Mouse (Mus musculus) adrenal gland, postnatal 4 days (tissue): Measurements from ENCODE around the gene Pacs2. TPM values are rescaled to one million over a fixed set of nuclear protein-coding genes. Genes with fewer than 3 reads are reported as not detected.

Source experiments
- DNase-seq, 2 experiments: peaks; one replicate each; pipeline ENCODE4 v3.0.0; 2021 to 2022; ENCODE audit warnings: low spot score in 2 of 2, mixed read lengths in 2 of 2
- microRNA-seq: library from miRNA; unstranded; fragments of <30 nt; microRNA quantifications from one replicate; pipeline ENCODE4 v1.2.0, GENCODE M21; 2021
- total RNA-seq, 2 experiments: library from RNA; stranded (reverse); gene quantifications; 2 replicates each; pipeline ENCODE4 v1.2.3; 2021

The Pacs2 gene
- total RNA-seq, 2 experiments from 2014 or later = 46.0 to 50.4 TPM

- peak in 1 of 2 experiments; percentile 66 for DNase-seq
Measured at GRCm38 (mm10) chr12:113119516-113120410, 105.5 kb downstream of the Pacs2 start.

Small RNA genes lying within 50 kb of the gene (microRNA-seq; reads per million reads assigned to microRNA genes)
- gene Gm44471 = not detected

Other genes with a start within 250 kb of the Pacs2 start
- 10 to 100 TPM in 1 of 2 experiments, 1 to 10 TPM in 1; 9.8 to 12.0 TPM for gene Ahnak2, start 211.9 kb upstream of the Pacs2 start, total RNA-seq
- gene Clba1, start 205.6 kb upstream of the Pacs2 start, total RNA-seq = 1 to 10 TPM; 8.2 to 10.0 TPM
- gene Cdca4, start 185.1 kb upstream of the Pacs2 start, total RNA-seq = 10 to 100 TPM; 31.1 to 32.5 TPM
- gene Gpr132, start 146.3 kb upstream of the Pacs2 start, total RNA-seq = under 1 TPM; 0.20 to 0.39 TPM
- 10 to 100 TPM; 15.2 to 18.3 TPM for gene Jag2, start 84.7 kb upstream of the Pacs2 start, total RNA-seq
- 10 to 100 TPM; 42.1 to 46.3 TPM for gene Nudt14, start 72.4 kb upstream of the Pacs2 start, total RNA-seq
- 10 to 100 TPM; 27.1 to 29.2 TPM for gene Btbd6, start 38.0 kb upstream of the Pacs2 start, total RNA-seq
- gene Brf1, start 13.8 kb upstream of the Pacs2 start, total RNA-seq = 10 to 100 TPM; 81.9 to 82.9 TPM
- gene Tex22, start 60.0 kb downstream of the Pacs2 start, total RNA-seq = under 1 TPM; 0.73 TPM
- gene Mta1, start 83.8 kb downstream of the Pacs2 start, total RNA-seq = 100 to 1,000 TPM; 129 to 138 TPM
- gene Crip2, start 125.7 kb downstream of the Pacs2 start, total RNA-seq = 100 to 1,000 TPM; 109 to 110 TPM
- gene Crip1, start 131.8 kb downstream of the Pacs2 start, total RNA-seq = 100 to 1,000 TPM; 129 to 134 TPM
- 10 to 100 TPM in 1 of 2 experiments, 1 to 10 TPM in 1; 7.1 to 10.3 TPM for gene Tedc1, start 141.9 kb downstream of the Pacs2 start, total RNA-seq
- gene Tmem121, start 171.4 kb downstream of the Pacs2 start, total RNA-seq = 1 to 10 TPM; 4.8 to 7.3 TPM